Mouse (Mus musculus) embryo, embryonic 10.5 days (tissue): ENCODE measurements around the gene Bend6.
"Not testable (repeated sequence)": the region's sequence is repeated elsewhere in the genome, so short reads cannot be mapped to it uniquely, and the experiment has no call there.

Experiments
- DNase-seq: peaks from one replicate; pipeline ENCODE4 v3.0.0-alpha.2; 2015; ENCODE audit warnings: low spot score

The Bend6 gene

GRCm38 (mm10) chr1:33906927-33907326 lies 689 bp downstream of the Bend6 start:
- peak; percentile 55 for DNase-seq

- DNase-seq = no peak
These were observed 1.4 kb downstream of the Bend6 start for GRCm38 (mm10) chr1:33906216-33906615.

DNA sequence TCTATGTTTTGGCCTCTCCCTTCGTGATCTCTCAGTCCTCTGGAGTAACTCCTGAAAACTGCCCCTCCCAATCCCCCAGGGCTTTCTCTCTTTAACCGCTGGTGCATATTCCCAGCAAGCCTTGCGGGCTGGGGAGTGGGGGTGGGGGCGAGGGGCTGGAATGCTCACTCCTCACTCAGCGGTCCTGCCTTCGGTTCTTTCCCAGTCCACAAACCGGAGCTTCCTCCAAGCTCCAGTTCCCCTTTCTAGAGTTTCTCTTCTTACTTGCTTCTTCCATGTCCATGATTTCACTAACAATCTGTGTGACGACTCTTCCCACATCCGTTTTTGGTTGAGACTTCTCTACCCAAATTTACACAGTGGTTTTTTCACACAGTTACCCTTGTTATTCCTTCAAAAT lies 4.0 kb downstream of the Bend6 start:
- DNase-seq = peak; percentile 26

DNA sequence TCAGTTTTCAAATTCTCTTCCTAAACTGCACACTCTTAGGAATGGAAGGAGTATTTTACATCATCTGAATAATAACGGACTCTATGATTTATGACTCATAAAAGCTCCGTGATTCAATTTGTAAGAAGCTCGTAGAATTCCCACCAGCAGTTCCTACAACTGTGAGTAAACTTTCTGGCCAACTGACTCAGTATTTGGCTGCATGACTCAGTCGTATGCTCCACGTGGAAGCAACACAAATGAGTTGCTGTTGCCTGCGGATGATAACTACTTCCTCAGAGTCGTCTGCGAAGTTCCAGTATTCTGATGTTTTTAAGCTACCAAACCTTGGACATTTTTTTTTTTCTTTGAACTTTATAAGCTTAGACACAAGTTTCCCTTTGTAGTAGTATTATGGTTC lies 7.4 kb downstream of the Bend6 start:
- no peak for DNase-seq

GRCm38 (mm10) chr1:33898373-33898772 lies 9.2 kb downstream of the Bend6 start:
- DNase-seq = no peak

- no peak for DNase-seq
These were observed 10.2 kb downstream of the Bend6 start for GRCm38 (mm10) chr1:33897426-33897825.

- DNase-seq = no peak
These were observed 10.9 kb downstream of the Bend6 start for GRCm38 (mm10) chr1:33896666-33897065.

DNA sequence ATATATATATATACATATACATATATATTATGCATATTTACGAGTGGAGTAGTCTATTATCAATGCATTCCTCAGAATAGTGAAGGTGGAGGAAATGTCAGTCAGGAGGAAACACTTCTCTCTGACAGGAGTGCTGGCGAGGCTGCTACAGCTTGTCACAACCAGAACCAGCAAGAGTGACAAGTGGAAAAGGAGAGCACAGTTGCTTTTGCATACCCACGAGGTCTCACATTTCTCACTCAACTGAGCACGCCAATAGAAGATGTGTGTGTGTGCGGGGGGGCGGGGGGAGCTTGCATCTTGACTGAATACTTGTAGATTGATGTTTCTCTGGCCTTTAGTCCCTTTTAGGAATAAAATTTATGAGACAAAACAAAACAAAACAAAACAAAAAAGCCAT lies 11.5 kb downstream of the Bend6 start:
- no peak for DNase-seq

GRCm38 (mm10) chr1:33892784-33893183 lies 14.8 kb downstream of the Bend6 start:
- peak; percentile 61 for DNase-seq

- DNase-seq = peak; percentile 33
These were observed 24.3 kb downstream of the Bend6 start for GRCm38 (mm10) chr1:33883102-33883839.

GRCm38 (mm10) chr1:33878170-33878569 lies 29.4 kb downstream of the Bend6 start:
- DNase-seq = no peak

DNA sequence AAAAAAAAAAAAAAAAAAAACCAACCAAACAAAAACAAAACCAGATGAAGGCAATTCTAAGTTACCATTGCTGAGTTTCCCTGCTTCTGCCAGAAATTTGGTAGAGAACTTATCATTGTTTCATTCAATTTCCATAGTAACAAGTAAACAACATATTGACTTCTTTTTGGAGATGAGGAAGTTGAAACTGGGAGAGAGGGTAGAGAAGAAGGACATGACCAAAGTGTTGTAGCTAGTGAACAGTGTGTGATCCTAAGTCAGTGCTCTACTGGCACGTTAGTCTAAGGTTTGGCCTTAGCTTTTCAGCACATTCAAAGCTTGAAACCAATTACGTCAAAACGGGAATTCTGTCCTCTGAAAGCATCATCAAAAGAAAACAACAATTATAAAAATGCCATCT lies 31.2 kb downstream of the Bend6 start:
- DNase-seq = no peak

DNA sequence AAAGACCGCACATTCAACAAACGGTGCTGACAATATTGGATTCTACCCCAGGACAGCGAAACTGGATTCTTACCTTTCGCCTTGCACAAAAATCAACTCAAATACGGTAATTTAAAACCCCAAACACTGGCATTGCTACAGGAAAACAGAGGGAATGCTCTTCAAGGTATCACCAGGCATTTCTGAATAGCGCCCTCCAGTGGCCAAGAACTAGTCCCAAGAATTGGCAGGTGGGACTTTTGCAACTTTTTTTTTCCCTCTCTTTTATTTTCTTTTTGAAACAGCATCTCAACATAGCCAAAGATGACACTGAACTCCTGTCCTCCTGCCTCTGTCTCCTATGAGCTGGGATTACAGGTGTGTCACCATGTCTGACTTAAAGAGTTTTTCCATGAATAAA lies 31.9 kb downstream of the Bend6 start:
- peak; percentile 56 for DNase-seq

GRCm38 (mm10) chr1:33873561-33873960 lies 34.1 kb downstream of the Bend6 start:
- DNase-seq = no peak

- DNase-seq = no peak
These were observed 38.2 kb downstream of the Bend6 start for GRCm38 (mm10) chr1:33869437-33869836.

- DNase-seq = no peak
These were observed 38.6 kb downstream of the Bend6 start for GRCm38 (mm10) chr1:33869031-33869430.

DNA sequence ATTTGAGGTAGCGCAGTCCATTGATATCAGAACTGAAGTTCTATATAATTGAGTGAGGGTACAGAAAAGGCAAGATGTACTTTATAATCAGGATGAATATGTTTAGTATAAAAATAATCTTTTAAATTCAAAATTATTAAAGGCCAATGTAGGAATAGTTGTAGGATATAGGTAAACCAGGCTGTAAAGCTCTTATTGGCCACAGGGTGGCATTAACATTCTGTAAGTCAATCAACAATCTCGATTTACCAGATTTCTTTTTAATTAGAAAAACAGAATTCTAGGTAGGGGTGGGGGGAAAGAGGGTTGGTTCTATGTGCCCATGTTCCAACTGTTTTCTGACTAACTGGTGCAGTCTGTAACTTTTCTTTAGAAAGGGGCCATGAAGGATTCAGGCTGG lies 60.8 kb downstream of the Bend6 start:
- DNase-seq = no peak

DNA sequence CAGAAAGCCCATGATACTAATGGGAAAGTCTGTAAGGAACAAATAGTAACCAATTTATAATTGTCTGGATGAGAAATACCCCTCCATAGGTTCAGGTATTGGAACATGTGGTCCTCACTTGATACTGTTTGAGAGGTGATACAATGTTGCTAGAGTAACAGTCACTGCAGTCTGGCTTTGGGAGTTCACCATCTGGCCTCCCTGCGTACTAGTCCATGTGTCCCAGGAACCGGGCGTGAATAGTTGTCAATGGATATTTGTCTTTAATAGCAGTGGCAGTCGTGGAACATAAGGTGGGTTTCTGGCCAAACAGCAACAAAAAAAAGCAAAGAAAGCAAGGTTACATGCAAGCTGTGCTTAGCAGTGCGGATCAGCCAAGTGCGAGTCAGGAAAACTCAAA lies 63.8 kb downstream of the Bend6 start:
- no peak for DNase-seq

- DNase-seq = not testable (repeated sequence)
These were observed 68.7 kb downstream of the Bend6 start for GRCm38 (mm10) chr1:33838952-33839351.

DNA sequence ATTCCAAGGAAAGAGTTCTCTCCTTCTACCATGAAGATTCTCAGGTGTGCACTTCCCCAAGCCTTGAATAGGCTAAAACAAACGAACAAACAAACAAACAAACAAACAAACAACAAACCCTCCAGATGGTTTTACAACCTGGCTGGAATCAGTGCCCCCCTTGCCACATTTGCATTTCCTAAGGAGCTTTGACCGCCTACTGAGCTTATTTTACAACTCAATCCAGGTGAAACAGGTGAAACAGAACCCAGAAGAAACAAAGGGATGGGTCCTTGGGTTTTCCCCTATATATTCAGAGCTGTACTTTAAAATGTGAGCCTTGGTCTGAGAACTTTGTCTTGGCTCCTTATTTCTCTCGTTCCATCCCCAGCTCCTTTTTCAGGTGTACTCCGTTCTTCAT lies 77.0 kb downstream of the Bend6 start:
- no peak for DNase-seq

DNA sequence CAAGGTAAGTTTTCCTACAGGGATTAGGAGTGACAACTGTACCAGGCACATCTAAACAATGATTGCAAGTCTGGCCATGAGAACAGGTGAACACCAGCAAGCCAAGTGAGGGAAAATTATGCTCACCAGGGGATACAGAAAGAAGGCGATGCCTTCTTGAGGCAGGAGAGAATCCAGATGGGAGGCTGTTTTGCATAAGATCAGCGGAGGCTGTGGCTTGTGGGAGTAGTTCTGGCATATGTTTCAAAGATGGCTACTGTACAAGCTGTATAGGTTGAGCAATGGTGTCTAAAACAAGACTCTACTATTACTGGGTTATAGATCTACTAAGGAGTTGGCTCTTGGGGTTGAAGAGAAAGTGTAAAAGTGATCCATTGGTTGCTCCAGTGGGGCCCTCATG lies 89.7 kb downstream of the Bend6 start:
- no peak for DNase-seq

DNA sequence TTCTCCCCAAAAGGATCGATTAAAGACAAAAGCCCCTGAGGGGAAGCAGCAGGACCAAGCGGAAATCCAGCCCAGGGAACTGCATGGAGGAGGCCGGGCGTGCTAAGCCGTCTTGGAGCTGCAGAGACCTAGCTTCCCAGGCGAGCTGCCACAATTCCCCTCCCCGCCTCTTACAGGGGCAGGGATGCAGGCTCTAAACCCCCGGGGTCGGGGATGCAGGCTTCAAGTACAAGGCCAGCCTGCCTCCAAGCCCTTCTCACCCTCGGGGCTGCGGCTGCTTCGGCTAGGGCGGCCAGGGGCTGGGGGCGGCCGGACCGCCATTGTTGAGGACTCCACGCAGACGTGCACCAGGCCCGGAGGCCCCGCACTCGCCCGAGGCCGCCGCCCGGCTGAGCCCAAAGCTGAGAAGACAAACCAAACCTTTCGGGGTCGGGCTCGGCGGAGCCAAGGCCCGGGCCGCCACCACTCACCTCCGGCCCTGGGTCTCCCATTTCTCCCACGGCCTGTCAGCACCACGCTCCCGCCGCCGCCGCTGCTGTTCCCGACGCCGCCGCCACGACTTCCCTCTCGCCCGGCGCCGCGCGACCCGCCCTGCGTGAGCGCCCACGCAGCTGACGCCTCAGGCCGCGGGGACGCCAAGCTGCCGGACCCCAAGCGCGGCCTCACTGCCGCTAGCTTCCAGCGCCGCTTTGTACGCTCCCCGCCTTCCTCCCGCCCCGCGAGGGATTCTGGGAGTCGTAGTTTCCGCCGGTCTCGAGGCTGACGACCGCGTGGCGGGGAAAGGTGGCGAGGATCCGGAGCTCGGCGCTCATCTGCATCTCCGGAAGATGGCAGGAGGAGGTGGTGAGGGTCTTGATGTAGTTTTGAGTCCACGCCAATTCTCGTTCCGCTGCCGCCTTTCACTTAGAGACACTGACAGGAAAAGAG lies 93.5 kb downstream of the Bend6 start, which contains the start of gene Zfp451:
Gene Zfp451 (minus strand): TSS at position 728 of the 927 bp plus-strand sequence.
- peak; percentile 95 for DNase-seq

DNA sequence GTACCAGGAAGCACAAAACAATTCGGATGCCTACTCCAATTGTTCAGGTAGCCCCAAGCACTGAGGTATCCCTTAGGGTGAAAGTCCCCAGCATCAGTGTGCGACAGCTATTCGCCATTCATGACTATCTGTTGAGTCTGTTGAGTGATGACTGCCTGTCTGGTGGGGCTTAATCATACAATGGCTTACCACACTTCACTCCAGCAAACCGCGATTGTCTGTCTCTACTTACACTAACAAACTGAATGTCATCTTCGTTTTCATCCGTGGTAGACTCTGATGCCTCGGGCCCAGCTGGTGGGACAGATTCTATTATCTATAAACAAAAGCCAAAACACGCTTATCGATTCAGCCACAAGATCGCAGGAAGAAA lies 94.1 kb downstream of the Bend6 start:
- DNase-seq = no peak
